Mouse (Mus musculus) CD4-positive, CD25-positive, alpha-beta regulatory T cell, adult 2 months (primary cell): ENCODE results near the gene E030030I06Rik.
"Not testable (repeated sequence)": the region's sequence is repeated elsewhere in the genome, so short reads cannot be mapped to it uniquely, and the experiment has no call there.

Experiments used
- DNase-seq: peaks from one replicate; pipeline ENCODE4 v3.0.0-alpha.2; 2012; ENCODE audit warnings: low read depth, low spot score

Gene E030030I06Rik

GRCm38 (mm10) chr10:22149073-22149690, at the start of gene E030030I06Rik:
E030030I06Rik (minus strand) TSS chr10:22149270.
- DNase-seq: peak; percentile 54

DNA sequence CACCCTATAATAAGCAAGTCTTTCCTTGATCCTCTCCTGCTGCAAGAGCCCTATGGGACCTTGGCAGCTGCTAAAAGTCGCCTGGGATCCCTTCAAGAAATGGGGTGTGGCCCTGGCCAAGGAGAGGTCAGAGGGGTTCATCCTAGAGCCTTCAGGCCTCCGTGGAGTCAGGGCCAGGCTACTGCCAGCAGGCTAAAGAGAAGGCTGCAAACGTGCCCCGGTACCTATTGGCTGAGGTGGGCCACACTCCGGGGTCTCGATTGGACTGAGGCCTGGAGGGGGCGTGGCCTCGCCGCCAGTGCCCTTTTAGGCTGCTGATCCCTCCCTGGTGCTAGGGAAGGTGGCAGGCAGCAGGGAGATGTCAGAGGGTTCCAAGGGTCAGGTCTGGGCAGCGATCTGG, 42.0 kb upstream of the E030030I06Rik start:
- DNase-seq: not testable (repeated sequence)

DNA sequence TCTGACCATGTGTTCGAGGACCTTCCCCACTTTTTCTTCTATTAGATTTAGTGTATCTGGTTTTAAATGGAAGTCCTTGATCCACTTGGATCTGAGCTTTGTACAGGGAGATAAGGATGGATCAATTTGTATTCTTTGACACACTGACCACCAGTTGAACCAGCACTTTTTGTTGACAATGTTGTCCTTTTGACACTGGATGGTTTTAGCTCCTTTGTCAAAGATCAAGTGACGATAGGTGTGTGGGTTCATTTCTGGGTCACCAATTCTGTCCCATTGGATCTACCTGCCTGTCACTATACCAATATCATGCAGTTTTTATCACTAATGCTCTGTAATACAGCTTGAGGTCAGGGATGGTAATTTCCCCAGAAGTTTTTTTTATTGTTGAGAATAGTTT, 27.4 kb upstream of the E030030I06Rik start:
- not testable (repeated sequence) for DNase-seq

- DNase-seq: not testable (repeated sequence)
Measured at GRCm38 (mm10) chr10:22174190-22174487, 25.1 kb upstream of the E030030I06Rik start.

DNA sequence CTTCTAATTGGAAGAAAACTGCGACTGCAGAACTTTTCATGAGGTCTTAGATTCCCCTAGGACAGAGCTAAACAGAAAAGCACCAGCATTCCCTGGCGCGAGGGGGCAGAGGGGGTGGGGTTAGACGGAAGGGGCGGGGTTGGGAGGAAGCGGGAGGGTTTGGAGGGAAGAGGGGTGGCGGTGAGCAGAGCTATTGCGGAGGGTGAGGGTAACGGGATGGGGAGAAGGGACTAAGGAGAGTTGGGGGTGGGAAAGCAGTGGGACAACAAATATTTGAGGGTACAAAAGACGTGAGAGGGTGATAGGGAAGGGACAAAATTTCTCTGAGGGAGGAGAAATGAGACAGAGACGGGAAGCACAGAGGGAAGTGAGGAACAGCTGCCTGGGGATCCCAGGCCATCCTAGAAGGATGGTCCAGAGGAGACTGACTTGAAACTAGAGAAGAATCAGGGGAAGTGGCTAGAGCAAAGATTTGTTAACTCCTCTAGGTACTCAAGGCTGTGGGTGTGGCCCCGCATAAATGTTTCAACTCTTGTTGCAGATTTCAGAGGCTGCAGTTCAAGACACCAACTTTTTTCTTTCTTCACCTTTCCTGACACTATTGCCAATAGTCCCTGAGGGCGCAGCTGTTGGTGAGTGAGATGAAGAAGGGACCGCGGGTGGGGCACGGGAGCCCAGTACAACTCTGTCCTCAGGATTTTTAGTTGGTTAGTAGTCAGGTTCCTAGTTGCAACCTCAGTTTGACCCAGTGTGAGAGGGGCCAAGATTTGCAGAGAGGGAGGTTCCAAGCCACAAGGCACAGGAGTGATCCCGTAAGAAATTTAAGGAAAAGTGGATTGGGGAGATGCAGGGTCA, 24.5 kb upstream of the E030030I06Rik start:
- DNase-seq: not testable (repeated sequence)

- DNase-seq: not testable (repeated sequence)
Measured at GRCm38 (mm10) chr10:22172431-22173334, 23.6 kb upstream of the E030030I06Rik start.

GRCm38 (mm10) chr10:22169116-22169515, 20.0 kb upstream of the E030030I06Rik start:
- not testable (repeated sequence) for DNase-seq

DNA sequence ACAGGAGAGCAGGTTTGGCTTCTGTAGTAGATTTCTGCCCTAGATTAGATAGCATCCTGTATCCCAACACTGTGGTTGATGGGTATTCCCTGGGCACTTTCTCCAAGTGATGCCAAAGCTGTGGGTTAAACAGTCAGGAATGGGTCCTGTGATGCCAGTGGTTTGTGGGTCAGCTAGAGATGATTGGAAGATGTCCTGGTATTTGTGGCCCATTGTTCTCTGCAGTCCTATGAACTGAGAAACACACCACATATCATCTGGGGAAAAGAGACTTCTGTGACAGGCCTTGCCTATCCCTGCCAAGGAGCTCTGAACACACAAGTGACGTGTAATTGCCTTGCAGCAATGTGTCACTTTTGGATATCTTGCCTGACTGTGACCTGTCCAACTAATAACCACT, 18.0 kb upstream of the E030030I06Rik start:
- DNase-seq: not testable (repeated sequence)

- not testable (repeated sequence) for DNase-seq
Measured at GRCm38 (mm10) chr10:22166025-22166424, 17.0 kb upstream of the E030030I06Rik start.

DNA sequence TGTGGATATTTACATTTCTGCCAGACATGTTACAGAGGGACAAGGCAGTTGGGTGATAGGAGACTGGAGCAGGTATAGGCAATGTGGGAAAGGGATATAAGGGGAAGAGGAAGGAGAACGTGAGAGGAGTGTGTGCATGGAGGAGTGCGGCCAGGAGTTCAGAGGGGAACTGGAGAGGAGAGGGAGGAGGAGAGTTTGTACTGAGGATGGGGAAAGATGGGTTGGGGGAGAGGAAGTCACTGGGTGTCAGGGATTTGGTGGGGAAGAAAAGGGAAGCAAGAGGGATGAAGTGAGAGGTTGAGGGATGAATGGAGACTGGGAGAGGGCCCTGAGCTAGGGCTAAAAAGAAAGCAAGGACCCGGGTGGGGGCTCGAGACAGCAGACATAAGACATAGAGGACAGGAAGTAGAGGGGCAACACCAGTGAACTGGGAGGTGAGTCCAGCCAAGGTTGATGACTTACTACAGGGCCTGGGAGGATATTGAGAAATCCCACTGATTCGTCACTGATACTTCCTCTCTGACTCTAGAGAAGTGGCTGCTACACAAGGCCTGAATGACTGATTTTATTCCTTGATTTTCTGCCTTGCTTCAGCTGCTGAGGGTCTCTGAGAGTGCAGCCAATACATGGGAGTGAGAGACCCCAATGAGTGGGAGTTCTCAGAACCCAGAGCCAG, 16.4 kb upstream of the E030030I06Rik start:
- not testable (repeated sequence) for DNase-seq

DNA sequence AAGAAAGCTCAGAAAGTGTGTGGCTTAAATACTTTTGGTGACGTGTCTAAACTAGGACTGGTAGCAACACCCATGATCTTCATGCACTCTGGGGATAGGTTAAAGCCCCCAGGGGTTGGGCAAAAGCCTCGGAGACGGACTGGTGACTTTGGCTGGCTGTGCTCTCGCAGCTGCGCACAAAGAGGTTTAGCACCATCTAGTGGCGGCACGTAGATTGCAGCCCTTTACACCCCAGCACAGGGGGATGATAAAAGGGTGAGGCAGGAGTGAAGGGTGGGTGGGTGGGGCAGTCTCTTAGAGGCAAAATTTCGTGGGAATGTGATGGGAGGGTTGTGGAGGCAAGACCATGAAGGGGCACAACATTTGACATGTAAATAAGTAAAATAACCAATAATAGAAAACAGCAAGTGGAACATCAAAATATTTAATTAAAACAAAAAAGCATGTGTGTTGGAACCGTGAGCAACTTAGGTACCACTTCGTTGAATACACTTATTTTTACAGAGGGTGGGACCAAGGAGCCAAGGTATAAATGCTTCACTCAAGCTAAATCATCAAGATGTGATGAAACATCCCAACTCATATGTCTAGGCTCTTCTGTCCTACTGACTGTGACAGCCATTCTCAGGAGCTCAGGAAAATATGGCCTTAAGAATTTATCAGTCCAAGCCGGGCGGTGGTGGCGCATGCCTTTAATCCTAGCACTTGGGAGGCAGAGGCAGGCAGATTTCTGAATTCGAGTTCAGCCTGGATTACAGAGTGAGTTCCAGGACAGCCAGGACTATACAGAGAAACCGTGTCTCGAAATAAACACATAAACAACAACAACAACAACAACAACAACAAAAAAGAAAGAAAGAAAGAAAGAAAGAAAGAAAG, 14.9 kb upstream of the E030030I06Rik start:
- DNase-seq: not testable (repeated sequence)

DNA sequence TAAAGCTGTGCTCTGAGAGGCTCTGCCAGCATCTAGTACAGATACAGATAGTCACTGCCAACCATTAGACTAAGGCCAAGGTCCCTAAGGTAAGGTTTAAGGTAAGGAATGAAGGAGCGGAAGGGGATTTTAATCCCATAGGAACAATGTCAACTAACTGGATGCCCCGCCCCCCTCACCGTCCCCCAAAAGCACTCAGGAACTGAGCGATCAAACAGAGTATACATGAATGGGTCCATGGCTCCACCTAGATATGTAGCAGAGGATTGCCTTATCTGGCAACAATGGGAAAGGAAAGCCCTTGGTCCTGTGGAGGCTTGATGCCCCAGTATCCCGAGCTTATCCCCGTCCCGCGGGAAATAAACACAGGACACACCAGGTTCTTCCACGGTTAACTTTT, 14.2 kb upstream of the E030030I06Rik start:
- DNase-seq: not testable (repeated sequence)

DNA sequence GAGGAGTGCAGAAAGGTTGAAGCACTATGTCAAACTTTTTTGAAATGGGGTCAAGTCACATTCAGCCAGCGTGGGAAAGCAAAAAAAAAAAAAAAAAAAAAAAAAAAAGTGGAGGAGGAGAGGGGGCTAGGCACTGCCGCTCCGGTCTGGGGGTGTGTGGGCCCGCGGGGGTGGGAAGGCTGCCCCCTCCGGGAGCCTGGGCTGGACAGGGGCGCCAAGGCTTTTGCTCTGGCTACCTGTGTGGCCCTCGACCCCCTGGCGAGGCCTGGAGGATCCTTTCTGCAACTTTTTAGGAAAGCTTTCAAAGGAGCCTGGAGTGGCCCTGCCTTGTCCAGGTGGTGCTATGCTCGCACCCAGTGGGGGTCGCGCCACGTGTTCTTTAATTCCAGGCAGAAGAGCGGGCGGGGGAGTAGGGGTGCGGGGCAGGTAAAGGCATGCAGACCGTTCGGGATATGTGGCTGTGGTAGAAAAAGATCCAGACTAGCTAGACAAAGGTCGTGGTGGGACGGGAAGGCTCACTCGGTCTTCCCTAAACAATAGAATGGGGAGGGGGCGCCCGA, 10.6 kb upstream of the E030030I06Rik start:
- no peak for DNase-seq

DNA sequence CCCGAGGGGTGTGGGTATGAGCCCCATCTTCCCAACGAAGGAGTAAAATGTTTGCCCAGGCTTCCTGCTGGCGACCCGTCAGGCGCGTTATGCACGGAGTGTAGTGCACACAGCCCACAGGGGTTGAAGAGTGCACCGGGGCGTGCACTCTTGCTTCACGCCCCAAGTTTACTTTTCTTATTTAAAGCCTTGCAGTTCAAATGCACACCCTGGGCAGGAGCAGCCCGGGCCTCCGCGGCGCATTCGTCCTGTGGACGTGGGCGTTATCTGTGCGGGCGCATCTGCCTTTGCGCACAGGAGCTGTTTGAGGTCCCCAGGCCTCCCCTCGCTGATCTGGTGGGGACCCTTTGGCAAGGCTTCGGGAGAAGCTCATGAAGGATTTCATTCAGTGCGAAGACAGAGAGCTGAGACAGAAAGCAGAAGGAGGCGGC, 10.1 kb upstream of the E030030I06Rik start:
- DNase-seq: peak; percentile 24

- peak; percentile 57 for DNase-seq
Measured at GRCm38 (mm10) chr10:22158310-22158999, 9.4 kb upstream of the E030030I06Rik start, which contains the start of the genes Raet1e and H60b. Raet1e (plus strand) TSS chr10:22158569. H60b (plus strand) TSS chr10:22158586.

- no peak for DNase-seq
Measured at GRCm38 (mm10) chr10:22154871-22155799, 6.1 kb upstream of the E030030I06Rik start.

DNA sequence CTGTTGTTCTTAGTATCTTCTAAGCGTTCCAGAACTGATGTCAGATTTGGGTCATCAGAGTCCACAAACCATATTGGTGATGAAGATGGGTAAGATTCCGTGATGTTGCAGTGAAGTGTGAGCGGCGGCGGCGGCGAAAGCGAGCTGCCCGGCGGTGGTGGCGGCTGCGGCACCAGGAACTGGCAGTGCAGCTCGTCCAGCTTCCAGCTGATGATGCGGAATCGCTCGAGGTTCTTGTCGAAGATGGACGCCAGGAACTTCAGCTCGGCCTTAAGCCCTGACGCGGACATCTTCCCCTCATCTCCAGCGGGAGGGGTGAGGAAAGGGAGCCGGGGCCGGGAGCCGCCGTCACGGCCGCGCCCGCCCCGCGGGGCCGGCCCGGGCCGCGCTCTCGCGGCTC, 5.1 kb upstream of the E030030I06Rik start:
- peak; percentile 32 for DNase-seq

GRCm38 (mm10) chr10:22153147-22153690, 4.1 kb upstream of the E030030I06Rik start:
- DNase-seq: not testable (repeated sequence)
